Mouse (Mus musculus) testis, adult 2 months (tissue): ENCODE measurements around the gene Usp48.

ENCODE experiments used
- CTCF ChIP-seq: fragments of 200-500 bp; IDR thresholded peaks from 2 replicates; pipeline ENCODE4 v1.5.1; 2012; ENCODE audit warnings: low read depth, mild to moderate bottlenecking, inconsistent platforms, low read length, moderate library complexity; ENCODE audit not compliant: control insufficient read depth, insufficient read depth, insufficient replicate concordance
- POLR2A ChIP-seq: fragments of 200-500 bp; IDR thresholded peaks from 2 replicates; pipeline ENCODE4 v1.6.1; 2012; ENCODE audit warnings: low read depth, mild to moderate bottlenecking, inconsistent platforms, low read length, moderate library complexity; ENCODE audit not compliant: control insufficient read depth

- TF ChIP-seq CTCF: no peak
- no peak for TF ChIP-seq POLR2A
Observed at GRCm38 (mm10) chr4:137597098-137597630, 3.6 kb downstream of the Usp48 start.
